Mouse (Mus musculus): ENCODE measurements around the gene Klhl1.
"Not testable (repeated sequence)": the region's sequence is repeated elsewhere in the genome, so short reads cannot be mapped to it uniquely, and the experiment has no call there.

The Klhl1 gene

GRCm38 (mm10) chr14:96518954-96519682 lies at the start of gene Klhl1:
Gene Klhl1 (minus strand): TSS chr14:96519102.
- no peak for DNase-seq (ENCODE audit: low spot score)

DNA sequence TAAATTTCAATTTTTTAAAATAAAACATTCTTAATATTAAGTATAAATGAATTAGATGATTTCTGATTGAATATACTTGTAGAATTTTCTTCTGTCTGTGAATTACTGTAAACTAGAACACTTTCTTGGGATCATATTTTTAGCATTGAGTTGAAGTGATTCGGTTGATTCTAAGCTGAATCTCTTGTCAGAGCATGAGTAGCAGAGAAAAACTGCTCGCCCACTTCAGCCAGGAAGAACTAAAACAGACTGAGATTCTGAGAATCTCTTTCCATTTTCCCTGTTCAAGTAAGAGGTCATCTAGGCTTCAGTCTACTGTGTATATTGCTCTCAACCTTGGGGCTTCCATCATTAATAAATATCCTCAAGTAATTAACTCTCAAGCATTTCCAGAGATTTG lies 34.8 kb upstream of the Klhl1 start:
- no peak for DNase-seq (ENCODE audit: low spot score)

DNA sequence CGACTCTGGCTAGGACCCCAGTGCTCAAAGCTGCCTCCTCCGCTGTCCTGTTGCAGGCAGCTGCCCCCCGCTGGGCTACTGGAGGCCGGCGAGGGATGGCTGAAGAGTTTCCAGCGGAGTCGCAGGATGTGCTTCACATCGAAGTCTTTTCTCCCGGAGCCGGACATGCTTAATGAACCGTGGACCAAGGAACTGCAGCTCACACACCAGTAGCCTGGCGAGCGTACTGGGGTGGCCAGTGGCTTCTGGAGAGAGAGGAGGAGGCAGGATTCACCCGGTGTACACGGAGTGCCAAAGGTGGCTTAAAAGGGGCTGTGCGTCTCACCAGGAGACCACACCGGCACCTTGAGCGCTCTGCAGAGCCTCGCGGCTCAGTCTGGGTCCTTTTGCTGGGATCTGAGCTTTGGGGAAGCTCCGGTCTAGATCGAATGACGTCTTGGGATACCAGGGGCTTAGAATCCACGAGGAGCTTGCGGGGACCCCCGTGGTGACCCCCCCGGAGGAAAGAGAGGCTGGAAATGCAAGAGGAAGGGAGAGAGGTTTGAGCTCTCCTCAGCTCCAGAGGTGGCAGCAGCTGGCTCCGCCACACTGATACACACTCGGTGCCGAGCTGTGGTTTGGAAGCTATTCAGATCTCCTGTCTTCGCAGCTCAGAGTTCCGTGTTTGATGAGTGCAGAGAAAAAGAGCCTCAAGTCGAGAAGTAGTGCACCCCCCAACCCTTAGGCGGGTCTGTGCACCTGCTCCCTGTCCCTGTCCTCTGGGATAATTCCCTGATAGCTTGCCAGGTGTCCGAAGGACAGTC lies 550 bp downstream of the Klhl1 start:
- DNase-seq (ENCODE audit: low spot score) = no peak

DNA sequence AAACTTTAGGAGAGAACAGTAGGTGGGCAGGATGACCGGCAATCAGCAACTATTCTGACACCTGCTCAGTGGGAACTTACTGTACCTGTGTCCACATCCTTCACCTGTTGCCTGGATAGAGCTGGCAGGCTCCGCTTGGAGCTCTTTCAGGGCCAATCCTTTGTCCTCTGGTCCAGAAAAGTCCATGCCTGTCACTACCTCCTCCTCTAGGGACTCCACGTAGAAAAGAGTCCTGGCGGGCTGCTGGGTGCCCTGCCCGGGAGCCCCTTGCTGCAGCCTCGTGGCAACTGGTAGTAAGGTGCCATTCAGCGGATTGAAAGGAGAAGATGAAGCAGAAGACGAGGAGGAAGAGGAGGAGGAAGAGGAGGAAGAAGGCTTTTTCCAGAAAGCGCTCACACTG lies 1.2 kb downstream of the Klhl1 start:
- DNase-seq (ENCODE audit: low spot score) = no peak

DNA sequence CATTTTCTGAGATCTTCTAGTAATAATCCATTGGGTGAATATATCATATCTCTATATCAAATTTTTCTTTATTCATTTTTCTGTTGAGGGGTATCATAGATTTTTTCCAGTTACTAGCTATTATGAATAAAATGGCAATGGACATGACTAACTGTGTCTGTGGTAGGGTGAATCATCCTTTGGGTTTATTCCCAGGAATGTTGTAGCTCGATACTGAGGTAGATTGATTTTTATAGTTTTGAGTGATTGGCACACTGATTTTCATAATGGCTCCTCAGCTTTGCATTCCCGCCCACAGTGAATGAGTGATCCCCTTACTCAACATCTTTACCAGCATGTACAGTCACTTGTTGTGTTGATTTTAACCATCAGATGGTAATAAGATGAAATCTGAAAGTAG lies 19.0 kb downstream of the Klhl1 start:
- DNase-seq (ENCODE audit: low spot score) = no peak

DNA sequence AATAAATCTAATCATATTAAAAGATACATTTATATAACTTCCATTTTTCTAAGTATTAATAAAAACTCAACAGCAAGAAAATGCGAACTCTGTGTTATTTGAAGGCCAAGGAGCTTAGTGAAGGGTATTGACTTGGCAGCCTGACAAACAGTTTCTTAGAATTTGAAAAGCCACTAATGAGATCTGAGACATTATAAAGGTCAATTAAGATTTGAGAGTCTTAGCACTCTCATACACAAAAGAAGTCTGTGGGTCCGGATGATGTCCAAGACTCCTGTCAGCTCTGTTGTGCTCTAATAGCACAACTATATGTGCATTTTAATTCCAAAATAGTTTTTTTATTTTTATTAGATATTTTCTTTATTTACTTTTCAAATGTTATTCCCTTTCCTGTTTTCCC lies 47.1 kb downstream of the Klhl1 start:
- no peak for DNase-seq (ENCODE audit: low spot score)

DNA sequence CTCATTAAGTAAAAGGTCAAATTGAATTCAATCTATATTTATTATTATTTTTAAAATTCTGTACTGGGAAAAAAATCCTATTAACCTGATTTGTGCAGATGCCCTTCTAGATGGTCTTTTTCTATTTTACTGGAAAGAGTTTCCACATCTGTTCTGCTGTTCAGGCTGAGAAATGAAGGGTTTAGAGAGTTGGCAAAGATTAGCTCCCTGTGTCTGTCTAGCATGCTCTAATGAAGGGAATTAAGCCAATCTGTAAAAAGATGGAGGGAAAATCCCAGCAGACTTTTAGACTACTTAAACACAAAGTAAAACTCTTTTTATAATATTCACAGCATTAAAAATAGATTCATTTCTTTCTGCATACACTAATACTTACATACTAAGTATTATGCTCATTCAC lies 47.6 kb downstream of the Klhl1 start:
- no peak for DNase-seq (ENCODE audit: low spot score)

- no peak for DNase-seq (ENCODE audit: low spot score)
Observed at GRCm38 (mm10) chr14:96461756-96462155, 57.1 kb downstream of the Klhl1 start.

- DNase-seq (ENCODE audit: low spot score) = no peak
Observed at GRCm38 (mm10) chr14:96392032-96392737, 126.7 kb downstream of the Klhl1 start.

- DNase-seq (ENCODE audit: low spot score) = no peak
Observed at GRCm38 (mm10) chr14:96362727-96363126, 156.2 kb downstream of the Klhl1 start.

DNA sequence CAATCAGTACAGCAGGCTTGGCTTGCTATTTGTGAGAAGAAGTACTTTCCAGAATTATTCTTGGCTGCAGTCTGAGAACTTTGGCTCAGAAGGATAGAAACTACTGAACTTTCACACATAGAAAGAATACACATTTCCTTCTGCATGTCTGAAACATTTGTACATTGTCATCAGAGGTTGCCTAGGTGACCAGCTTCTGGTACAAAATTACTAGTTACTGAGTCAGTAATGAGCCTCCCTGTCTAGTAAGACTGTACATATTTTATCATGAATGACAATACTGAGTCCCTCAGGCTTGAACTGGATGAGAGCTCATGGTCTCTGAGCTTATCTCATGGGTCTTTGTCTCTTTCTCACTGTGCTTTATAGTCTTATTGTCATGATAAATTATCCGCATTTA lies 170.7 kb downstream of the Klhl1 start:
- DNase-seq (ENCODE audit: low spot score) = no peak

DNA sequence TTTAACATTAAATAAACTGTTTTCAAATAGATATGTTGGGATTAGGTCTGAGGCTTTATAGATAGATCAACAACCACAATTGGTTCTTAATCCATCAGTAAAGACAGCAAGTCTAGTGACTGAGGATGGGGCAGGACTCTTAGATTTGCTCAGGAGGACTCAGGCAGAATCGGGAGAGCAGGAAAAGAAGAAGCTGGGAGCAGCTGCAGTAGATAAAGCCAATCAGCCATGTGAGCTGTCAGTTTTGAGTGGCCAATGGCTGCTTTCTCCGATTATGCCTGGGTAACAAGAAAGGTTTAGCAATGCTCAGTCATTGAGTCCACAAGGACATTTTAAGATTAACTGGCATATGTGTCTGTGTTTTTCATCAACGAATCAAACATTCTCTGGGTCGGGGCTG lies 187.8 kb downstream of the Klhl1 start:
- no peak for DNase-seq (ENCODE audit: low spot score)

DNA sequence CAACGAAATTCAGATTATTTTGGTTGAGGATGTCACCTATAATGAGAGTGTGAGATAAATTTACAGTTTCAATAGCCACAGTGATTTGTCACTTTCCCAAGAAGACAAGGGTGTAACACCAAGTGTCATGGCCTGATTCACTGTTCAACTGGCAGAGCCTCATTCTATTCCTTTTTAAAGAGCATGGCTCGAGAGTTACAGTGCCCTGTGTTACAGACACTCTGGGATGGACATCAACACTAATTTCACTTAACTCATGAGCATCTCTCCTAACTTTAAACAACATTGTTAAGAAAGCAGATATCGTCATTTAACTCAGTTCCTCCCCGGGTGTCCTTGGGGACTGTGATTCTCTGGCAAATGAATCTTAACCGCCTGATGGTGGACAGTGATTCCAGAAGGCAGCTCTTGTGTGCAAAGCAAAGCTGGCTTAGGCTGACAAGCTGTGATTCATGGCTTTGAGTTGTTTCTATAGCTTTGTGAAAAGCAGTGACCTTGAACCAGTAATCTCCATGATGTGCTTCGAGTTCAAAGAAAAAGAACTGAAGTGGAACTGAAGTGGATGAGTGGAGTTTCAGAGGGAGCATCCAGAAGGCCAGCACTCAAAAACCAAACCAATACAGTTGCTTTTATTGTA lies 301.0 kb downstream of the Klhl1 start:
- no peak for DNase-seq (ENCODE audit: low spot score)

- not testable (repeated sequence) for DNase-seq (ENCODE audit: low spot score)
Observed at GRCm38 (mm10) chr14:96194795-96195194, 324.1 kb downstream of the Klhl1 start.

- DNase-seq (ENCODE audit: low spot score) = no peak
Observed at GRCm38 (mm10) chr14:96174546-96174945, 344.4 kb downstream of the Klhl1 start.

GRCm38 (mm10) chr14:96143137-96143536 lies 375.8 kb downstream of the Klhl1 start:
- DNase-seq (ENCODE audit: low spot score) = no peak

DNA sequence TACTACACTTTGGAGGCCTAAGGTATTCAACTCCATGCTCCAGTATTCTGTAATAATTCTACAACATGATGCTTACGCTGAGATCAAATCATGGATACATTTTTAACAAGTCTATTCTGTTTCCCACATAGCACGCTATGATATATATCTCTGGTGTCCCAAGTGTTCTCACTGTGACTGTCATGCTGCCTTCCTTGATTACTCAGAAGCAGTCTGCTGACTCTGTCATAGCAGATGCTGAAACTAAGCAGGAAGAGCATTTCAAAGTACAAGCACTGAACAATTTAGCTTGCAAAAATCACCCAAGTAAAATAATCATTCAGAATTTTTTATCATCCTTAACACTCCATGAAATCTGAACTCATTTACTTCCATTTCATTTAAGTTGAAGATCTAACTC lies 378.7 kb downstream of the Klhl1 start:
- DNase-seq (ENCODE audit: low spot score) = no peak

DNA sequence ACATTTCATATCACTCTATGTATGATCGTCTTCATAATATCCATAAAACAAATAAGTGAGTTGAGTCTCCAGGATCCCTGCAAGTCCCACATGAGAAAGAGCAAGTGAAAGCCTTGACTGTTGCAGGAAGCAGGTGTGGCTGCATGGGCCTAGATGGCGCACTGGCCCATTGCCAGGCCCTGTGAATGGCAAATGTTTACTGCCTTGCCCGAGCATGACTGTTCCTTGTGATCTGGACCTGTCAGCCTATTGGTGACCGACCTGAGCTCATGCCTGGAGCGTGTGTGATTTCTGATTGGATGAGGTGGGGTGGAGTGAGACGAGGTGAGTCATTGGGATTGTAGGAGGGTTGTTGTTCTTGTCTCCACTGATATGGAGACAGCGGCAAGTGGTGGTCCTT lies 411.5 kb downstream of the Klhl1 start:
- DNase-seq (ENCODE audit: low spot score) = no peak

GRCm38 (mm10) chr14:96081681-96082207 lies 437.2 kb downstream of the Klhl1 start:
- no peak for DNase-seq (ENCODE audit: low spot score)

- DNase-seq (ENCODE audit: low spot score) = no peak
Observed at GRCm38 (mm10) chr14:96065884-96066283, 453.0 kb downstream of the Klhl1 start.

All from MN1 (cell line).